Mouse (Mus musculus): ENCODE measurements at regions not wholly inside any gene's neighbourhood (a gene's known extent, or its start where the extent isn't known, plus 50 kb on each side); places are given as distances from the start of the nearest gene placed in this dataset.

- no peak for DNase-seq (ENCODE audit: low spot score in 2 of 2)
Observed at GRCm38 (mm10) chr13:84760471-84760870, 428.7 kb upstream of the Ccnh start.

GRCm38 (mm10) chr13:84760978-84761377 lies 428.2 kb upstream of the Ccnh start:
- DNase-seq (ENCODE audit: low spot score in 2 of 2): no peak

GRCm38 (mm10) chr13:84761821-84762220 lies 427.4 kb upstream of the Ccnh start:
- DNase-seq (ENCODE audit: low spot score in 2 of 2): no peak

- DNase-seq (ENCODE audit: low spot score in 2 of 2): no peak
Observed at GRCm38 (mm10) chr13:84763916-84764315, 425.3 kb upstream of the Ccnh start.

GRCm38 (mm10) chr13:84771956-84772355 lies 417.3 kb upstream of the Ccnh start:
- no peak for DNase-seq (ENCODE audit: low spot score in 2 of 2)

- no peak for DNase-seq (ENCODE audit: low spot score in 2 of 2)
Observed at GRCm38 (mm10) chr13:84783017-84783937, 405.9 kb upstream of the Ccnh start.

GRCm38 (mm10) chr13:84804241-84804980 lies 384.8 kb upstream of the Ccnh start:
- no peak for DNase-seq (ENCODE audit: low spot score in 2 of 2)

GRCm38 (mm10) chr13:84805190-84805589 lies 384.0 kb upstream of the Ccnh start:
- no peak for DNase-seq (ENCODE audit: low spot score in 2 of 2)

GRCm38 (mm10) chr13:84809605-84810004 lies 379.6 kb upstream of the Ccnh start:
- no peak for DNase-seq (ENCODE audit: low spot score in 2 of 2)

All from adrenal gland, adult 18-20 months (tissue).